Mouse (Mus musculus) heart, postnatal 14 days (tissue): ENCODE measurements around the gene Bmp2k. TPM values are rescaled to one million over a fixed set of nuclear protein-coding genes. Genes with fewer than 3 reads are reported as not detected.
A peak's percentile ranks its signal among the peaks of the same experiment; 100 is the strongest.

Source experiments
- DNase-seq, 2 experiments: peaks; one replicate each; pipeline ENCODE4 v3.0.0; 2021 to 2022
- intact Hi-C: fragments of 180-260 bp; cut with DNase I; formaldehyde crosslinking; loops from one replicate; pipeline ENCODE4 v1.15.1; 2025
- total RNA-seq, 2 experiments: library from RNA; stranded (reverse); gene quantifications; 2 replicates each; pipeline ENCODE4 v1.2.3; 2021

Bmp2k gene
- total RNA-seq, 2 experiments from 2014 or later: 11.5 to 12.1 TPM

GRCm38 (mm10) chr5:96969705-96970471 lies 27.6 kb upstream of the Bmp2k start:
- no peak for DNase-seq
- intact Hi-C loops: no loop called here

GRCm38 (mm10) chr5:96970472-96970848 lies 27.0 kb upstream of the Bmp2k start:
- no peak for DNase-seq
- intact Hi-C loops: no loop called here

GRCm38 (mm10) chr5:96972474-96973130 lies 24.9 kb upstream of the Bmp2k start:
- intact Hi-C loops: no loop called here
- no peak for DNase-seq

- no peak for DNase-seq
- intact Hi-C loops: no loop called here
Observed at GRCm38 (mm10) chr5:96973714-96974113, 23.8 kb upstream of the Bmp2k start.

- DNase-seq: no peak
- intact Hi-C loops: no loop called here
Observed at GRCm38 (mm10) chr5:96974661-96975060, 22.8 kb upstream of the Bmp2k start.

GRCm38 (mm10) chr5:96975112-96975511 lies 22.4 kb upstream of the Bmp2k start:
- DNase-seq: no peak
- intact Hi-C loops: no loop called here

- intact Hi-C loops: no loop called here
- no peak for DNase-seq
Observed at GRCm38 (mm10) chr5:96976150-96976549, 21.3 kb upstream of the Bmp2k start.

GRCm38 (mm10) chr5:96979296-96980007 lies 18.0 kb upstream of the Bmp2k start:
- no peak for DNase-seq

GRCm38 (mm10) chr5:96980008-96980634 lies 17.4 kb upstream of the Bmp2k start:
- no peak for DNase-seq
- intact Hi-C loops: no loop called here

More at GRCm38 (mm10) chr5:96979296-96980007, 18.0 kb upstream of the Bmp2k start:
- intact Hi-C loops: no loop called here

GRCm38 (mm10) chr5:96981987-96982386 lies 15.5 kb upstream of the Bmp2k start:
- intact Hi-C loops: no loop called here
- no peak for DNase-seq

GRCm38 (mm10) chr5:96983142-96983541 lies 14.3 kb upstream of the Bmp2k start:
- intact Hi-C loops: no loop called here
- no peak for DNase-seq

GRCm38 (mm10) chr5:96986850-96987249 lies 10.6 kb upstream of the Bmp2k start:
- DNase-seq: no peak
- intact Hi-C loops: no loop called here

- DNase-seq: no peak
- intact Hi-C loops: no loop called here
Observed at GRCm38 (mm10) chr5:96988880-96989279, 8.6 kb upstream of the Bmp2k start.

- intact Hi-C loops: no loop called here
- no peak for DNase-seq
Observed at GRCm38 (mm10) chr5:96991156-96991555, 6.3 kb upstream of the Bmp2k start.

- intact Hi-C loops: no loop called here
- no peak for DNase-seq
Observed at GRCm38 (mm10) chr5:96992651-96993050, 4.8 kb upstream of the Bmp2k start.

- DNase-seq: no peak
- intact Hi-C loops: no loop called here
Observed at GRCm38 (mm10) chr5:96993057-96993456, 4.4 kb upstream of the Bmp2k start.

- intact Hi-C loops: loop anchor here (5.0 kb wide), 5 partner anchors 57 to 203 kb away; partner anchors contain the start of gene Anxa3
- DNase-seq: no peak
Observed at GRCm38 (mm10) chr5:96995791-96996190, 1.7 kb upstream of the Bmp2k start.

GRCm38 (mm10) chr5:96996401-96997309 lies 834 bp upstream of the Bmp2k start:
- intact Hi-C loops: loop anchor here (5.0 kb wide), 5 partner anchors 56 to 204 kb away; partner anchors contain the start of gene Anxa3
- DNase-seq: no peak

GRCm38 (mm10) chr5:96997802-96998565 lies 495 bp downstream of the Bmp2k start:
- DNase-seq: peak in 1 of 2 experiments; percentile 49
- intact Hi-C loops: loop anchor here (5.0 kb wide), 5 partner anchors 54 to 206 kb away; partner anchors contain the start of gene Anxa3
